Mouse (Mus musculus) heart, adult 2 months (tissue): ENCODE measurements around the gene Gsn.

ENCODE experiments used
- CTCF ChIP-seq: fragments of 200-600 bp; IDR thresholded peaks from 2 replicates; pipeline ENCODE4 v1.8.1; 2022; ENCODE audit warnings: antibody characterized with exemption, mild to moderate bottlenecking, moderate library complexity
- EP300 ChIP-seq: fragments of 200-500 bp; IDR thresholded peaks from 2 replicates; pipeline ENCODE4 v1.6.1; 2011; ENCODE audit warnings: low read depth, low read length, control low read depth; ENCODE audit not compliant: insufficient read depth
- POLR2A ChIP-seq: fragments of 200-500 bp; IDR thresholded peaks from 2 replicates; pipeline ENCODE4 v1.6.1; 2011; ENCODE audit warnings: mild to moderate bottlenecking, low read depth, low read length, control low read depth; ENCODE audit not compliant: insufficient read depth

- TF ChIP-seq CTCF = no peak
- TF ChIP-seq POLR2A = no peak
- TF ChIP-seq EP300 = no peak
Measured at GRCm38 (mm10) chr2:35320399-35320798, 64.2 kb downstream of the Gsn start.
